Mouse (Mus musculus): Measurements from ENCODE around the gene Gm10840. TPM values are rescaled to one million over a fixed set of nuclear protein-coding genes. Genes with fewer than 3 reads are reported as not detected.

Gm10840 gene
- polyA plus RNA-seq, 1 experiment from 2014 or later, result not detected

DNA sequence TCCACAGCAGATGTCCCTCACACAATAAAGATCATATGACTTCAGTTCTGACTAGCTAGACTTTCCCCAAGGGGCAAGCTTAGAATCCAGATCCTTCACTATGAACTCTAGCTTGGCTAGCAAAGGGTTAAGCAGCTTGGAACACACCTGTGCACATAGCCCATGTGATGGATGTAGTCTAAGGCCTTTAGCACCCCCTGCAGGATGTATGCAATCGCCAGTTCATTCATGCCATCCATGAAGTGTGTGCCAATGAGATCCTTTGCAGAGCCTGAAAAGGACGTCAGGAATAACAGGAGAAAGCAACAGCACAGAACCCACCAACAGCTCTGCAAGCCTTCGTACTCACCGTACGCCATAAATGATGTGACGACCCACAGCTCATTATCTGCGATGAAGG is 10.2 kb downstream of the Gm10840 start:
- Histone ChIP-seq H3K4me2 (ENCODE audit: low read length) (no peak overlapping the region), H3K27ac (ENCODE audit: low read length) (no peak overlapping the region), H3K27me3 (ENCODE audit: control insufficient read depth, insufficient read depth, low read depth, low read length) (no peaks in the 10 kb centered on the region), H3K4me3 (ENCODE audit: low read depth, low read length) (no peak overlapping the region), H3K36me3 (ENCODE audit: control insufficient read depth, insufficient read depth, low read length) (peaks cover 17% of the 10 kb centered on the region), H3K9me3 (replicated peaks; ENCODE audit: control insufficient read depth, low read length, poor library complexity, severe bottlenecking) (no peaks in the 10 kb centered on the region), H3K4me1 (ENCODE audit: control insufficient read depth, insufficient read depth, low read length) (no peaks in the 10 kb centered on the region), H3K9ac (ENCODE audit: low read depth, low read length) (no peak overlapping the region)
- ATAC-seq, result no peak
- 79% methylated on average over 7 of the region's 7 CpGs for WGBS

DNA sequence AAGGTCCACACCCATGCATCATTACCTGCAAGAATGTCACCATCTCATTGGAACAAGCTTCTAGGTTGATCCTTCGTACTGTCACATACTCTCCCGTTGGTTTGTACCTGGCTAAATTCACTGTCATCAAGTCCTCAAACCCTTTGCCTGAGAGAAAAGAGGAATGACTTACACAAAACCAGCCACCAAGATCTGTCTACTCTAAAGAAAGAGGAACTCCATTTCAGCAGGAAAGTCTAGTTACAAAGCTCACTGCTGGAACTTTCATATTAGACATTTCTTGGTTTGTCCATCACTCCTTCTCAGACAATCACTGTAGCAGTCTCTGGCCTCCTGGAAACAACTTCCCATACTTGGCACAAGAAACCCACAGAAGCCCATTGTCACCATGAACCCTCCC is 12.6 kb downstream of the Gm10840 start:
- no peaks in the 10 kb centered on the region for H3K9me3 ChIP-seq (replicated peaks; ENCODE audit: control insufficient read depth, low read length, poor library complexity, severe bottlenecking)
- H3K4me1 ChIP-seq (ENCODE audit: control insufficient read depth, insufficient read depth, low read length), result no peaks in the 10 kb centered on the region
- 95% methylated on average over 2 of the region's 2 CpGs for WGBS
- H3K9ac ChIP-seq (ENCODE audit: low read depth, low read length), result no peak overlapping the region
- no peak for ATAC-seq
- H3K27ac ChIP-seq (ENCODE audit: low read length), result no peak overlapping the region
- no peak overlapping the region for H3K4me3 ChIP-seq (ENCODE audit: low read depth, low read length)
- H3K27me3 ChIP-seq (ENCODE audit: control insufficient read depth, insufficient read depth, low read depth, low read length), result no peaks in the 10 kb centered on the region
- no peak overlapping the region for H3K4me2 ChIP-seq (ENCODE audit: low read length)
- H3K36me3 ChIP-seq (ENCODE audit: control insufficient read depth, insufficient read depth, low read length), result peaks cover 11% of the 10 kb centered on the region; the same call in 1 of the 2 replicates

DNA sequence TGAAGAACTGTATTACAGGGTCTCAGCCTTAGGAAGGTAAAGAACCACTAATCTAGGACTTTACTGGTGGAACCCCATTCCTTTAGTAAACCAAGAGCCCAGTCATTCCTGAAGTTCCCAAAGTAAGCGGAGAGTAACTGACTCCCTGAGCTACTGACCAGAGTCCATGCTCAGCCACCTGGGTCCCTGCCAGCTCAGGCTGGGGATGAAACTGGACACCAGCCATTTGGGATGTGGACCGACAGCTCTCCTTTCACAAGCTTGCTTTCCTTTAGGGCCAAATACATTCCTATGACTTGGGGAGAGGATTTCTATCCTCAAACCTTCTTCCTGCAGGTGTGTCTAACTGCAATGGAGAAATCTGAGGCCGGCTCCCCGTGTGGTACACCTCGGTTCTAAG is 13.7 kb downstream of the Gm10840 start:
- Histone ChIP-seq H3K9me3 (replicated peaks; ENCODE audit: control insufficient read depth, low read length, poor library complexity, severe bottlenecking) (no peaks in the 10 kb centered on the region), H3K4me3 (ENCODE audit: low read depth, low read length) (no peak overlapping the region)

DNA sequence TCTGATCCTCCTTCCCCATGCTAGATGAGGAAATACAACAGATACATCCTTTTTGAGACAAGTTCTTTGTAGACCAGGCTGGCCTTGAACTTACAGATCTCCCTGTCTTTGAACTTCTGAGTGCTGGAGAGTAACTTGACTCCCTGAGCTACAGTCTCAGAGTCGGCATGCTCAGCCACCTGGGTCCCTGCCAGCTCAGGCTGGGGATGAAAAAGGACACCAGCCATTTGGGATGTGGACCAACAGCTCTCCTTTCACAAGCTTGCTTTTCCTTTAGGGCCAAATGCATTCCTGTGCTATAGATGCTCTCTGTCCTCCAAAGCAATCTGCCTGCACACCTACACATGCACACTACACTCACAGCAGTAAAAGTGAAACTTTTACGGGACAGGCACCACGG is 14.4 kb downstream of the Gm10840 start:
- Histone ChIP-seq H3K36me3 (ENCODE audit: control insufficient read depth, insufficient read depth, low read length) (peaks cover 10% of the 10 kb centered on the region; the same call in 1 of the 2 replicates), H3K9me3 (replicated peaks; ENCODE audit: control insufficient read depth, low read length, poor library complexity, severe bottlenecking) (no peaks in the 10 kb centered on the region), H3K27me3 (ENCODE audit: control insufficient read depth, insufficient read depth, low read depth, low read length) (no peaks in the 10 kb centered on the region), H3K4me1 (ENCODE audit: control insufficient read depth, insufficient read depth, low read length) (no peaks in the 10 kb centered on the region), H3K4me3 (ENCODE audit: low read depth, low read length) (no peak overlapping the region), H3K4me2 (ENCODE audit: low read length) (no peak overlapping the region), H3K9ac (ENCODE audit: low read depth, low read length) (no peak overlapping the region), H3K27ac (ENCODE audit: low read length) (no peak overlapping the region)
- no peak for ATAC-seq
- WGBS, result 80% methylated on average over 3 of the region's 3 CpGs

More for the DNA sequence above, 13.7 kb downstream of the Gm10840 start:
- no peak for ATAC-seq
- Histone ChIP-seq H3K27ac (ENCODE audit: low read length) (no peak overlapping the region), H3K36me3 (ENCODE audit: control insufficient read depth, insufficient read depth, low read length) (peaks cover 11% of the 10 kb centered on the region; the same call in 1 of the 2 replicates), H3K4me2 (ENCODE audit: low read length) (no peak overlapping the region), H3K27me3 (ENCODE audit: control insufficient read depth, insufficient read depth, low read depth, low read length) (no peaks in the 10 kb centered on the region), H3K4me1 (ENCODE audit: control insufficient read depth, insufficient read depth, low read length) (no peaks in the 10 kb centered on the region), H3K9ac (ENCODE audit: low read depth, low read length) (no peak overlapping the region)
- 92% methylated on average over 5 of the region's 5 CpGs for WGBS

DNA sequence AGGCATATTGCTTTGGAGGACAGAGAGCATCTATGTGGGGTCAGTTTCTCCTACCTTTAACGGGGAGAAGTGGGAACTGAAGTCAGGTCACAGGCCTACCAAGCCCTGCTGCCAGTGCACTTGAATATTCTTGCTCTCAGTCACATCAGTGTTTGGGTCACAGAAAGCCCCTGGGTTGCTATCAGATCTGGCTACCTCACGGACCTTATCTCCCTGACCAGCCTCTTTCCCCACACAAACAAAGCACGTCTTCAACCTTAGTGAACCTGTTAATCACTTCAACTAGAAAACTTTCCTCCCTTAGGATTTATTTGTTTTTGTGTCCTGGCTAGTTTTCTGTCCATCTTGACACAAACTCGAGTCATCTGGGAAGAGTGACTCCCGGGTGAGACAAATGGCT is 15.7 kb downstream of the Gm10840 start:
- Histone ChIP-seq H3K27ac (ENCODE audit: low read length) (no peak overlapping the region), H3K36me3 (ENCODE audit: control insufficient read depth, insufficient read depth, low read length) (peaks cover 4% of the 10 kb centered on the region), H3K4me3 (ENCODE audit: low read depth, low read length) (no peak overlapping the region), H3K4me2 (ENCODE audit: low read length) (no peak overlapping the region), H3K9me3 (replicated peaks; ENCODE audit: control insufficient read depth, low read length, poor library complexity, severe bottlenecking) (no peaks in the 10 kb centered on the region), H3K27me3 (ENCODE audit: control insufficient read depth, insufficient read depth, low read depth, low read length) (no peaks in the 10 kb centered on the region), H3K9ac (ENCODE audit: low read depth, low read length) (no peak overlapping the region), H3K4me1 (ENCODE audit: control insufficient read depth, insufficient read depth, low read length) (no peaks in the 10 kb centered on the region)
- ATAC-seq, result no peak
- 86% methylated on average over 5 of the region's 5 CpGs for WGBS

DNA sequence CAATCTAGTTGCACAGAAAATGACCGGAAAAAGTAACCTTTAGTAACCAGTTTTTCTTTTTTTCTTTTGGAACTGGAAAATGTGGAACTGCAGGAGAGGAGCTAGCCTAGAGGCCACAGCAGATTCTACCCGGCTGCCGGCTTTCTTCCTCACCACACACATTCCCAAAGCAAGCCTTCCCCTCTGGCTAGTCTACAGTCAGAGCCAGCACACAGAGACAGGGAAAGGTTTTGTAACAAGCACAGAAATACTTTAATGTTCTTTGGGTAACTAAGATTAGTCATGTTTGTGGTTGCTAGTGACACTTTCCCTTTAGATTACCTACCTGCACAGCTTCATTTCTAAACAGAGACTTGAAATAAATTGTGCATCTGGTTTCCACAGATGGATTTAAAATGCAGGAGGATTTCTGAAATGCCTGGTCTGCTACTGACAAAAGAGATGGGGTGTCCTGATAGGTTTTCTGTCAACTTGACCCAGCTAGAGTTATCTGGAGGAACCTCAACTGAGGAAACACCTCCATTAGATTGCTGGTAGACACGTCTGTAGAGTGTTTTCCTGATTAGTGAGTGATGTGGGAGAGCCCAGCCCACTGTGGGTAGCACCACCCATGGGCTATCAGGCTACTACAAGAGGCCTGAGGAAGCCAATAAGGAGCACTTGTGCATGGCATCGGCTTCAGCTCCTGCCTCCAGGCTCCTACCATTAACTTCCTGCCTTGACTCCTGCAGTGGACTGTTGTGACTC is 17.6 kb downstream of the Gm10840 start:
- Histone ChIP-seq H3K4me1 (ENCODE audit: control insufficient read depth, insufficient read depth, low read length) (no peaks in the 10 kb centered on the region), H3K4me3 (ENCODE audit: low read depth, low read length) (no peak overlapping the region), H3K4me2 (ENCODE audit: low read length) (no peak overlapping the region), H3K36me3 (ENCODE audit: control insufficient read depth, insufficient read depth, low read length) (peaks cover 3% of the 10 kb centered on the region), H3K27ac (ENCODE audit: low read length) (no peak overlapping the region), H3K27me3 (ENCODE audit: control insufficient read depth, insufficient read depth, low read depth, low read length) (no peaks in the 10 kb centered on the region), H3K9ac (ENCODE audit: low read depth, low read length) (no peak overlapping the region), H3K9me3 (replicated peaks; ENCODE audit: control insufficient read depth, low read length, poor library complexity, severe bottlenecking) (no peaks in the 10 kb centered on the region)
- no peak for ATAC-seq
- 81% methylated on average over 5 of the region's 5 CpGs for WGBS

DNA sequence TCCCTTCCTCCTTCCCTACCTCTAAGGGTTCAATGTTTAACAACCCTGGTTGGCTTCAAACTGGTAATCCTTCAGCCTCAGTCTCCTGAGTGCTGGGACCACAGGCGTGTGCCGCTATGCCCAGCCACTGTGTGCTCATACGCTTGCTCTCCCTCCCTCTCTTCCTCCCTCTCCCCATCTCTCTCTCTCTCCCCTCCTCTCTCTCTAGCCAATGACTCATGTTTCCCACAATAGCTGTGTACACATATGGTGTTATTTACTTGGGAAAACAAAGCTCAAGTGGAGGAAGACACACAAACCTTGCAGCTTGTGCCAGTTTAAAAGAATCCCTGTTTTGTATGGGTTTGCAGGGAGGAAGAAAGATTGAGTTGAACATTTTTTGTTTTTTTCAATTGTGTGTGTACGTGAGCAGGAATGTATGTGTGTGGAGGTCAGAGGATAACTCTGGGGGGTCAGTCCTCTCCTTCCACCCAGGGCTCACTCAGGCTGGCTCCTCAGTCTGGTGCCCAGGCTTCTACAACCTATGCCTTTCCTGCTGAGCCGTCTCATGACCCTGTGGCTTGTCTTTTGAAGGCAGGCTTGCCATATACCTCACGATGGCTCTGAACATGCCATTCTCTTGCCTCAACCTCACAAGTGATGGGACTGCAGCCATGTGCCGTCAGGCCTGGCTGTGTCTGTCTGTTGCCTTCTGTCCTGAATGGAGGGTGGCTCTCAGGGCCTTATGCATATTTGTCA is 19.2 kb downstream of the Gm10840 start:
- H3K4me1 ChIP-seq (ENCODE audit: control insufficient read depth, insufficient read depth, low read length), result no peaks in the 10 kb centered on the region
- no peaks in the 10 kb centered on the region for H3K9me3 ChIP-seq (replicated peaks; ENCODE audit: control insufficient read depth, low read length, poor library complexity, severe bottlenecking)
- no peaks in the 10 kb centered on the region; the same call in 1 of the 2 replicates for H3K36me3 ChIP-seq (ENCODE audit: control insufficient read depth, insufficient read depth, low read length)
- no peak overlapping the region for H3K9ac ChIP-seq (ENCODE audit: low read depth, low read length)
- ATAC-seq, result no peak
- no peak overlapping the region for H3K4me2 ChIP-seq (ENCODE audit: low read length)
- H3K27ac ChIP-seq (ENCODE audit: low read length), result no peak overlapping the region
- 83% methylated on average over 7 of the region's 7 CpGs for WGBS
- no peaks in the 10 kb centered on the region for H3K27me3 ChIP-seq (ENCODE audit: control insufficient read depth, insufficient read depth, low read depth, low read length)
- H3K4me3 ChIP-seq (ENCODE audit: low read depth, low read length), result no peak overlapping the region

DNA sequence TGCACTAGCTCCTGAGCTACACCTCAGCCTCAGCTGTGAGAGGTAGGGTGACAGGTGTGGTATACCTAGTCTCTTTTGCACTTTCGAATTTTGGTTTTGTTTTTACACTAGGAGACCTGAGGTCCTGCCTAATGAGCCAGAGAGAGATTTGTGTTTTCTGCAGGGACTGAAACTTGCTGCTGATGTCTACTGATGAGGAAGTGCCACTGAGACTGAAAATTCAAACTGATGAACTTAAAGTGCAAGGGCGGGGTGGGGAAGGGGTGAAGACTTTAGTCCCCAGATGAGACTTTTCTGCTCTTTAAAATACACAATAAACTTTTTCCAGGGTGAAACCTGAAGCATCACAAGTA is 19.8 kb downstream of the Gm10840 start:
- no peaks in the 10 kb centered on the region for H3K9me3 ChIP-seq (replicated peaks; ENCODE audit: control insufficient read depth, low read length, poor library complexity, severe bottlenecking)
- H3K4me1 ChIP-seq (ENCODE audit: control insufficient read depth, insufficient read depth, low read length), result no peaks in the 10 kb centered on the region
- no peaks in the 10 kb centered on the region; the same call in 1 of the 2 replicates for H3K36me3 ChIP-seq (ENCODE audit: control insufficient read depth, insufficient read depth, low read length)
- no peak overlapping the region for H3K4me2 ChIP-seq (ENCODE audit: low read length)
- H3K27ac ChIP-seq (ENCODE audit: low read length), result no peak overlapping the region
- H3K27me3 ChIP-seq (ENCODE audit: control insufficient read depth, insufficient read depth, low read depth, low read length), result no peaks in the 10 kb centered on the region
- ATAC-seq, result no peak
- 95% methylated on average over 2 of the region's 2 CpGs for WGBS
- H3K9ac ChIP-seq (ENCODE audit: low read depth, low read length), result no peak overlapping the region
- H3K4me3 ChIP-seq (ENCODE audit: low read depth, low read length), result no peak overlapping the region

DNA sequence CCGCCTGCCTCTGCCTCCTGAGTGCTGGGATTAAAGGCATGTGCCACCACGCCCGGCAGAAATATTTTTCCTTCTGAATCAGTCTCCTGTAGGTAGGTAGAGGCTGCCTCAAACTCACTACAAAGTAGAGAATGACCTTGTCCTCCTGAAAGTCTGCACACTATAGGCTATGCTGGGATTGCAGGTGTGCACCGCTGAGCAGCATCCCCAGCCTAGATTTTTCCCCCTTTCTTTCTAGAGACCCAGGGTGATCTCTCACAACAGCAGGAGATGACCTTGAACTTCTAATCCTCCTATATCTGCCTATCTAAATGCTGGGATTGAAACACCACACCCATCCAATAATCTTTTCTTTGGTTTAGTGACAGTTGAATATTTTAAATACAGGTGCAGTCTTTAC is 26.7 kb downstream of the Gm10840 start:
- Histone ChIP-seq H3K36me3 (ENCODE audit: control insufficient read depth, insufficient read depth, low read length) (no peaks in the 10 kb centered on the region), H3K9me3 (replicated peaks; ENCODE audit: control insufficient read depth, low read length, poor library complexity, severe bottlenecking) (no peaks in the 10 kb centered on the region), H3K27me3 (ENCODE audit: control insufficient read depth, insufficient read depth, low read depth, low read length) (no peaks in the 10 kb centered on the region), H3K4me3 (ENCODE audit: low read depth, low read length) (no peak overlapping the region), H3K27ac (ENCODE audit: low read length) (no peak overlapping the region), H3K9ac (ENCODE audit: low read depth, low read length) (no peak overlapping the region), H3K4me1 (ENCODE audit: control insufficient read depth, insufficient read depth, low read length) (peaks cover under 1% of the 10 kb centered on the region; the same call in 1 of the 2 replicates), H3K4me2 (ENCODE audit: low read length) (no peak overlapping the region)
- WGBS, result 93% methylated on average over 4 of the region's 4 CpGs
- no peak for ATAC-seq
